ENCODE assay signal across 11 mouse cellular contexts in the genomic region with DNA sequence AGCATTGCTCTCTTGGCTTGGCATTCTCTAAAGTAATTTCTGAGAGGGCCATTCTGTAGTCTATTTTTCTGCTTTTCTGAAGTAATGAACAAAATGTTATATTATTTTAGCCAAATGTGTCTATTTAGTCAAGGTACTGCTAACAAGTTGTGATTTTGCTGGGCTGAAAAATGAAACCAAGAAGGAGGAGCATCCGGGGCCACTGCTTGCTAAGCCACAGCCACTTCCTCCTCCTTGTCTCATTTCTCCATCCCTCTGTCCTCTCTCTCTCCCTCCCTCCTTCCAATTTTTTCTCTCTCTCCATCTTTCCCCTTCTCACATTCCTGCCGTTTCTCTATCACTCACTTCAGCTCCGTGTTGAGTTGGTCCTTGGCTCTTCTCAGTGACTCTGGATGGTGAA.
"Had no signal": no experiment of that assay in that cellular context is flagged by ENCODE, and none has a peak within 500 bp of the region (broad histone marks: within the 10 kb centered on the region; RNA-seq: fewer than 3 reads in every experiment).

No protein-coding gene starts in this region.

- ATAC-seq: intestine, embryonic 15.5 days; midbrain, embryonic 16.5 days had no signal

- DNase-seq: kidney, adult 18-20 months; kidney, postnatal 10 days; layer of hippocampus, adult 9-11 months; layer of hippocampus, postnatal 36 days; right cerebral cortex, postnatal 14 days; thymus, postnatal 4 days had no signal

- H3K27ac ChIP-seq: intestine, embryonic 15.5 days; limb, embryonic 13.5 days; lung, embryonic 15.5 days; midbrain, embryonic 12.5 days had no signal

- H3K4me3 ChIP-seq: intestine, embryonic 15.5 days; limb, embryonic 13.5 days; lung, embryonic 15.5 days; midbrain, embryonic 12.5 days had no signal
